8 mouse cellular contexts compared by ENCODE assay signal in the genomic region with DNA sequence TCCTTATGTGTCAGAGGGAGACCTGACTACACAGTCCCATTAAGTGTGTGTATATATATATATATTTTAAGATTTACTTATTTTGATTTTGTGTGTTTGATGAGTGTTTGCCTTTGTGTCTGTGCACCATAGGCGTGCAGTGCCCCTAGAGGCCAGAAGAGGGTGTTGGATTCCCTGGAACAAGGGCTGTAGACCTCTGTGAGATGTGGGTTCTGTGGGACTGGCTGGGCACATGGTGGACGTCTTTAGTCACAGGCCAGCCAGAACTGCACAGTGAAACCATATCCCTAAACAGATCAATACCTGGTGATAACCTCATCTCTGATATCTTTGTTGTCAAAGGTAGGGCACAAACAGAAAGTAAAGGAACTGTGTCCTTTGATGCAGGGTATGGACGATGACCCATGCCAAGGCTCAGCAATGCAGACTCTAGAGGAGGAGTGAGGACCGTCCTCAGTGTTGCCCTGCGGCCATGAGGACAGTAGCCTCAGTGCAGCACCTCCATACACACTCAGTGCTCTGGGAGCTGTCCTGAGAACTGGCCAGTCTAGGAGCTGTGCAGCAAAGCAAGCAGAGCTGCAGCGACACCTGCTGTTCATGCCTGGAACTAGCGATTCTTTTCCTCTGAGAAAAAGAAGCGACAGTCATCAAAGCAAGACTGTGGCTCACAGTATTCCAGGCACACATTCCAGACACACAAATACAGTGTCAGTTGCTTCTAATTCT. TPM values are rescaled to one million over a fixed set of nuclear protein-coding genes. Genes with fewer than 3 reads are reported as not detected.
DNase-seq lines count a peak whose midpoint lies in the region; ATAC-seq and TF ChIP-seq lines count a peak whose summit lies in the region.

No protein-coding gene starts in this region.

- ATAC-seq in heart, embryonic 12.5 days (ENCODE audit: insufficient number of reproducible peaks, low FRiP score), result peak; percentile 56; the same call in 1 of the 2 replicates
- peak; percentile 73 for ATAC-seq in liver, embryonic 12.5 days
- peak; percentile 50; the same call in 1 of the 2 replicates for ATAC-seq in stomach, embryonic 16.5 days (ENCODE audit: insufficient read depth, low FRiP score)

- H3K4me2 ChIP-seq in heart, embryonic 12.5 days, result no peak overlapping the region
- H3K4me2 ChIP-seq in liver, embryonic 12.5 days, result no peak overlapping the region
- H3K4me2 ChIP-seq in stomach, embryonic 16.5 days (ENCODE audit: low read depth, low read length), result no peak overlapping the region

- WGBS in heart, embryonic 12.5 days, result 69% methylated on average over 8 of the region's 8 CpGs
- WGBS in heart, embryonic 10.5 days, result 66% methylated on average over 8 of the region's 8 CpGs
- WGBS in kidney, adult 2 months, result 78% methylated on average over 8 of the region's 8 CpGs
- WGBS in liver, embryonic 12.5 days (ENCODE audit: insufficient replicate concordance), result 59% methylated on average over 8 of the region's 8 CpGs
- WGBS in stomach, embryonic 16.5 days, result 60% methylated on average over 8 of the region's 8 CpGs

- peaks cover 8% of the 10 kb centered on the region for H3K9me3 ChIP-seq in heart, embryonic 12.5 days (replicated peaks)
- H3K9me3 ChIP-seq in heart, embryonic 10.5 days, result peaks cover 5% of the 10 kb centered on the region; the same call in 1 of the 2 replicates
- H3K9me3 ChIP-seq in liver, embryonic 12.5 days (replicated peaks), result peaks cover 8% of the 10 kb centered on the region
- peaks cover 5% of the 10 kb centered on the region for H3K9me3 ChIP-seq in stomach, embryonic 16.5 days (replicated peaks; ENCODE audit: control insufficient read depth, low read length)

- no peaks in the 10 kb centered on the region for H3K27me3 ChIP-seq in heart, embryonic 12.5 days (replicated peaks)
- H3K27me3 ChIP-seq in heart, embryonic 10.5 days (ENCODE audit: insufficient read depth, poor library complexity, severe bottlenecking), result no peaks in the 10 kb centered on the region
- no peaks in the 10 kb centered on the region for H3K27me3 ChIP-seq in kidney, adult 2 months (replicated peaks; ENCODE audit: control insufficient read depth, insufficient read depth, low read length)
- no peaks in the 10 kb centered on the region for H3K27me3 ChIP-seq in liver, embryonic 12.5 days (replicated peaks)
- H3K27me3 ChIP-seq in stomach, embryonic 16.5 days (ENCODE audit: control insufficient read depth, insufficient read depth, low read length), result no peaks in the 10 kb centered on the region

- peaks cover 54% of the 10 kb centered on the region for H3K36me3 ChIP-seq in heart, embryonic 12.5 days
- H3K36me3 ChIP-seq in heart, embryonic 10.5 days, result peaks cover 56% of the 10 kb centered on the region
- H3K36me3 ChIP-seq in kidney, adult 2 months (ENCODE audit: control insufficient read depth, insufficient read depth, low read length), result no peaks in the 10 kb centered on the region
- peaks cover 86% of the 10 kb centered on the region for H3K36me3 ChIP-seq in liver, embryonic 12.5 days
- peaks cover 17% of the 10 kb centered on the region for H3K36me3 ChIP-seq in stomach, embryonic 16.5 days (ENCODE audit: control insufficient read depth, insufficient read depth, low read length)

- H3K4me3 ChIP-seq in heart, embryonic 12.5 days, result no peak overlapping the region
- no peak overlapping the region for H3K4me3 ChIP-seq in heart, embryonic 10.5 days
- H3K4me3 ChIP-seq in gastrocnemius, adult 2 months, result no peak overlapping the region
- H3K4me3 ChIP-seq in kidney, adult 2 months (ENCODE audit: insufficient read depth, low read depth, low read length), result no peak overlapping the region
- no peak overlapping the region for H3K4me3 ChIP-seq in liver, embryonic 12.5 days
- H3K4me3 ChIP-seq in stomach, embryonic 16.5 days (replicated peaks; ENCODE audit: low read length), result no peak overlapping the region

- no peak for TF ChIP-seq POLR2A in kidney, adult 2 months (IDR thresholded peaks at IDR 0.05; ENCODE audit: low read depth, low read length)

- TF ChIP-seq CTCF in gastrocnemius, adult 2 months (IDR thresholded peaks at IDR 0.05), result peak; percentile 89
- TF ChIP-seq CTCF in kidney, adult 2 months (conservative IDR thresholded peaks at IDR 0.05; ENCODE audit: insufficient read depth, insufficient read length, low read depth, low read length), result peak; percentile 89

- intact Hi-C loops in gastrocnemius, adult 2 months (cut with DNase I), result loop anchor here (2.0 to 10.0 kb wide), 2 partner anchors 118 to 234 kb away; no protein-coding TSS in a partner anchor

- no peak overlapping the region for H3K27ac ChIP-seq in heart, embryonic 12.5 days (ENCODE audit: poor library complexity, severe bottlenecking)
- H3K27ac ChIP-seq in heart, embryonic 10.5 days, result no peak overlapping the region
- no peak overlapping the region for H3K27ac ChIP-seq in gastrocnemius, adult 2 months
- H3K27ac ChIP-seq in kidney, adult 2 months (ENCODE audit: insufficient read depth, low read depth, low read length), result no peak overlapping the region
- no peak overlapping the region for H3K27ac ChIP-seq in liver, embryonic 12.5 days
- no peak overlapping the region for H3K27ac ChIP-seq in stomach, embryonic 16.5 days (ENCODE audit: low read length)

- H3K9ac ChIP-seq in heart, embryonic 12.5 days, result no peak overlapping the region
- H3K9ac ChIP-seq in liver, embryonic 12.5 days, result no peak overlapping the region
- H3K9ac ChIP-seq in stomach, embryonic 16.5 days (ENCODE audit: low read length), result no peak overlapping the region

- DNase-seq in heart, embryonic 10.5 days (ENCODE audit: low spot score), result no peak
- peak; percentile 93 to 96 for DNase-seq in cerebellum, postnatal 10 days
- peak; percentile 74 for DNase-seq in gastrocnemius, adult 2 months
- DNase-seq in kidney, adult 2 months, result peak; percentile 54
- DNase-seq in neural tube, embryonic 10.5 days (ENCODE audit: extremely low spot score, low spot score), result peak; percentile 76

- H3K4me1 ChIP-seq in heart, embryonic 12.5 days (replicated peaks), result peaks cover 22% of the 10 kb centered on the region
- H3K4me1 ChIP-seq in heart, embryonic 10.5 days, result peaks cover 18% of the 10 kb centered on the region
- H3K4me1 ChIP-seq in kidney, adult 2 months (ENCODE audit: control insufficient read depth, insufficient read depth, low read length), result no peaks in the 10 kb centered on the region
- peaks cover 25% of the 10 kb centered on the region for H3K4me1 ChIP-seq in liver, embryonic 12.5 days
- H3K4me1 ChIP-seq in stomach, embryonic 16.5 days (ENCODE audit: control insufficient read depth, insufficient read depth, low read length), result no peaks in the 10 kb centered on the region

RNA-seq across cellular contexts. Expression of gene Spdef, which starts 40.2 kb away (rescaled TPM):
- 0.18 TPM in 1 of 2 replicates, not detected in the other for polyA plus RNA-seq in heart, embryonic 12.5 days (2016; fragmentation: Nextera tagmentation; extraction: Ambion mirVana)
- polyA plus RNA-seq in heart, embryonic 10.5 days (2016; fragmentation: Nextera tagmentation; extraction: Ambion mirVana), result 0.11 and 0.33 TPM in 2 replicates
- total RNA-seq in gastrocnemius, adult 2 months (2021), result not detected
- 0.09 and 0.45 TPM in 2 replicates for polyA plus RNA-seq in kidney, adult 2 months (2012; rRNA removed)
- not detected in 2 replicates for polyA plus RNA-seq in liver, embryonic 12.5 days (2016; fragmentation: Nextera tagmentation; extraction: Ambion mirVana)
- 22.5 and 28.4 TPM in 2 replicates for polyA plus RNA-seq in stomach, embryonic 16.5 days (2015; fragmentation: Nextera tagmentation; extraction: Ambion mirVana)

RNA-seq across cellular contexts. Expression of gene D17Wsu92e, which starts 51.5 kb away (rescaled TPM):
- 14.8 and 15.1 TPM in 2 replicates for polyA plus RNA-seq in heart, embryonic 12.5 days (2016; fragmentation: Nextera tagmentation; extraction: Ambion mirVana)
- polyA plus RNA-seq in heart, embryonic 10.5 days (2016; fragmentation: Nextera tagmentation; extraction: Ambion mirVana), result 11.9 and 17.2 TPM in 2 replicates
- 100 to 1,000 TPM; 182 to 201 TPM for total RNA-seq in gastrocnemius, adult 2 months (2021)
- polyA plus RNA-seq in kidney, adult 2 months (2012; rRNA removed), result 162 and 189 TPM in 2 replicates
- 17.1 and 19.5 TPM in 2 replicates for polyA plus RNA-seq in liver, embryonic 12.5 days (2016; fragmentation: Nextera tagmentation; extraction: Ambion mirVana)
- 21.2 and 23.3 TPM in 2 replicates for polyA plus RNA-seq in stomach, embryonic 16.5 days (2015; fragmentation: Nextera tagmentation; extraction: Ambion mirVana)

Comparison
In these comparisons a context has a peak if more than half of its experiments do, and no peak if none do; other contexts are left out.
1. RNA of gene Spdef, which starts 40.2 kb away (polyA plus RNA-seq): 22.5 to 28.4 TPM in stomach, embryonic 16.5 days; 0.11 to 0.33 TPM in heart, embryonic 10.5 days, 0.18 TPM in heart, embryonic 12.5 days, 0.09 to 0.45 TPM in kidney, adult 2 months and not detected in liver, embryonic 12.5 days; every median in the first group is over 10 times any median in the second.
2. Peak in every context shown above with its lines, with median percentiles within 50 percentile points of each other: ATAC-seq.